Comparison of ENCODE assay signal across 8 mouse cellular contexts in genomic region chr14:13960482-13961325, GRCm38 (mm10). TPM values are rescaled to one million over a fixed set of nuclear protein-coding genes. Genes with fewer than 3 reads are reported as not detected.
A peak's percentile ranks its signal among the peaks of the same experiment; 100 is the strongest.
DNase-seq lines count a peak whose midpoint lies in the region; ATAC-seq lines count a peak whose summit lies in the region.

No protein-coding gene starts in this region.

- H3K9me3 ChIP-seq in intestine, embryonic 16.5 days (ENCODE audit: control insufficient read depth, low read length), result no peaks in the 10 kb centered on the region
- no peaks in the 10 kb centered on the region for H3K9me3 ChIP-seq in limb, embryonic 12.5 days
- H3K9me3 ChIP-seq in midbrain, embryonic 13.5 days, result no peaks in the 10 kb centered on the region

- ATAC-seq in intestine, embryonic 16.5 days, result peak; percentile 87
- ATAC-seq in limb, embryonic 12.5 days (ENCODE audit: insufficient number of reproducible peaks, insufficient read depth, low FRiP score, low TSS enrichment, low read depth), result peak; percentile 81
- peak; percentile 91 for ATAC-seq in midbrain, embryonic 13.5 days

- H3K27me3 ChIP-seq in intestine, embryonic 16.5 days (replicated peaks; ENCODE audit: control insufficient read depth, insufficient read depth, low read length), result no peaks in the 10 kb centered on the region
- no peaks in the 10 kb centered on the region for H3K27me3 ChIP-seq in limb, embryonic 12.5 days
- no peaks in the 10 kb centered on the region for H3K27me3 ChIP-seq in midbrain, embryonic 13.5 days

- H3K9ac ChIP-seq in intestine, embryonic 16.5 days (ENCODE audit: low read depth, low read length), result peak overlapping the region; percentile 99
- peak overlapping the region; percentile 99 for H3K9ac ChIP-seq in limb, embryonic 12.5 days (replicated peaks)
- peak overlapping the region; percentile 97 for H3K9ac ChIP-seq in midbrain, embryonic 13.5 days (replicated peaks)

- peak overlapping the region; percentile 68 for H3K4me2 ChIP-seq in intestine, embryonic 16.5 days (ENCODE audit: low read depth, low read length)
- H3K4me2 ChIP-seq in limb, embryonic 12.5 days, result peak overlapping the region; percentile 68
- H3K4me2 ChIP-seq in midbrain, embryonic 13.5 days (replicated peaks), result peak overlapping the region; percentile 69

- peaks cover 5% of the 10 kb centered on the region for H3K36me3 ChIP-seq in intestine, embryonic 16.5 days (ENCODE audit: control insufficient read depth, insufficient read depth, low read length)
- peaks cover 8% of the 10 kb centered on the region for H3K36me3 ChIP-seq in limb, embryonic 12.5 days
- peaks cover 6% of the 10 kb centered on the region; the same call in 1 of the 2 replicates for H3K36me3 ChIP-seq in midbrain, embryonic 13.5 days

- peak overlapping the region; percentile 94 for H3K27ac ChIP-seq in intestine, embryonic 16.5 days (ENCODE audit: low read length)
- peak overlapping the region; percentile 93 for H3K27ac ChIP-seq in limb, embryonic 12.5 days
- H3K27ac ChIP-seq in midbrain, embryonic 13.5 days, result peak overlapping the region; percentile 89

- H3K4me1 ChIP-seq in intestine, embryonic 16.5 days (ENCODE audit: control insufficient read depth, insufficient read depth, low read length), result peaks cover 10% of the 10 kb centered on the region
- H3K4me1 ChIP-seq in limb, embryonic 12.5 days (replicated peaks), result peaks cover 16% of the 10 kb centered on the region
- H3K4me1 ChIP-seq in midbrain, embryonic 13.5 days (replicated peaks), result peaks cover 30% of the 10 kb centered on the region

- peak; percentile 62 to 63 for DNase-seq in left cerebral cortex, adult 18-20 months (ENCODE audit: low spot score in 2 of 2)
- DNase-seq in left cerebral cortex, adult 11 months (ENCODE audit: low spot score), result no peak
- peak; percentile 37 for DNase-seq in embryo, embryonic 11.5 days (ENCODE audit: low read depth, low spot score)
- DNase-seq in gastrocnemius, postnatal 4 days (ENCODE audit: low spot score in 2 of 2), result peak; percentile 58 to 70
- peak; percentile 29 to 57 for DNase-seq in spleen, adult 18-20 months

- peak overlapping the region; percentile 96 for H3K4me3 ChIP-seq in intestine, embryonic 16.5 days (ENCODE audit: low read length)
- H3K4me3 ChIP-seq in limb, embryonic 12.5 days (replicated peaks), result peak overlapping the region; percentile 93
- H3K4me3 ChIP-seq in midbrain, embryonic 13.5 days (replicated peaks), result peak overlapping the region; percentile 90

- WGBS in intestine, embryonic 16.5 days, result under 1% methylated on average over 72 of the region's 75 CpGs
- WGBS in limb, embryonic 12.5 days, result under 1% methylated on average over 73 of the region's 75 CpGs
- under 1% methylated on average over 67 of the region's 75 CpGs for WGBS in midbrain, embryonic 13.5 days

RNA-seq across cellular contexts. Expression of gene Atxn7, which starts 0.5 kb away (rescaled TPM):
- 10 to 100 TPM; 24.6 to 28.3 TPM for total RNA-seq in left cerebral cortex, adult 18-20 months (2021)
- 10 to 100 TPM; 14.8 to 21.3 TPM for total RNA-seq in gastrocnemius, postnatal 4 days (2021)
- 2.9 and 3.5 TPM in 2 replicates for polyA plus RNA-seq in intestine, embryonic 16.5 days (2015; fragmentation: Nextera tagmentation; extraction: Ambion mirVana)
- 4.8 and 5.5 TPM in 2 replicates for polyA plus RNA-seq in limb, embryonic 12.5 days (2016; fragmentation: Nextera tagmentation; extraction: Ambion mirVana)
- polyA plus RNA-seq in midbrain, embryonic 13.5 days (2015; fragmentation: Nextera tagmentation; extraction: Ambion mirVana), result 3.4 and 3.8 TPM in 2 replicates

RNA-seq across cellular contexts. Expression of gene Thoc7, which starts 0.9 kb away (rescaled TPM):
- total RNA-seq in left cerebral cortex, adult 18-20 months (2021), result 100 to 1,000 TPM in 1 of 2 experiments, 10 to 100 TPM in 1; 95.3 to 104 TPM
- 100 to 1,000 TPM; 101 to 109 TPM for total RNA-seq in gastrocnemius, postnatal 4 days (2021)
- polyA plus RNA-seq in intestine, embryonic 16.5 days (2015; fragmentation: Nextera tagmentation; extraction: Ambion mirVana), result 152 and 155 TPM in 2 replicates
- 228 and 236 TPM in 2 replicates for polyA plus RNA-seq in limb, embryonic 12.5 days (2016; fragmentation: Nextera tagmentation; extraction: Ambion mirVana)
- polyA plus RNA-seq in midbrain, embryonic 13.5 days (2015; fragmentation: Nextera tagmentation; extraction: Ambion mirVana), result 196 and 215 TPM in 2 replicates

RNA-seq across cellular contexts. Expression of gene Gm281, which starts 46.4 kb away (rescaled TPM):
- not detected for total RNA-seq in left cerebral cortex, adult 18-20 months (2021)
- not detected for total RNA-seq in gastrocnemius, postnatal 4 days (2021)
- polyA plus RNA-seq in intestine, embryonic 16.5 days (2015; fragmentation: Nextera tagmentation; extraction: Ambion mirVana), result 0.04 and 0.07 TPM in 2 replicates
- polyA plus RNA-seq in limb, embryonic 12.5 days (2016; fragmentation: Nextera tagmentation; extraction: Ambion mirVana), result 0.06 TPM in 1 of 2 replicates, not detected in the other
- polyA plus RNA-seq in midbrain, embryonic 13.5 days (2015; fragmentation: Nextera tagmentation; extraction: Ambion mirVana), result not detected in 2 replicates
